Mouse (Mus musculus) R1 (cell line): Measurements from ENCODE around the gene Scube1.

ENCODE experiments used
- DNase-seq: peaks from one replicate; pipeline ENCODE4 v3.0.0-alpha.2; 2018; ENCODE audit warnings: low read depth, low spot score

The Scube1 gene

DNA sequence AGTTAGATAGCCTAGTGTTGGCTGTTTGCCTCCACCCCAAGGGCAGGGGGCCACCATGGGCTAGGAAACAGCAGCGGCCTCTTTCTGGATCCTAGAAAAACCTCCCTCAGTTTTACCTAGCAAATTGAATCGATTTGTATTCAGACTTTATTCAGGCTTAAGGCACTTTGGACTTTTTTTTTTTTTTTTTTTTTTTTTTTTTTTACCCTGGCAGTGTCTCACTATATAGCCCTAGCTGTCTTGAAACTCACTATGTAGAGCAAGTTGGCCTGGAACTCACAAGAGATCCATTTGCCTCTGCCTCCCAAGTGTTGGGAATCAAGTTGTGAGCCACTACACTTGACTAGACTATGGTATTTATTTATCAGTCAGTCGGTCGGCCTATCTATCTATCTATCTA is 128.0 kb downstream of the Scube1 start:
- no peak for DNase-seq

DNA sequence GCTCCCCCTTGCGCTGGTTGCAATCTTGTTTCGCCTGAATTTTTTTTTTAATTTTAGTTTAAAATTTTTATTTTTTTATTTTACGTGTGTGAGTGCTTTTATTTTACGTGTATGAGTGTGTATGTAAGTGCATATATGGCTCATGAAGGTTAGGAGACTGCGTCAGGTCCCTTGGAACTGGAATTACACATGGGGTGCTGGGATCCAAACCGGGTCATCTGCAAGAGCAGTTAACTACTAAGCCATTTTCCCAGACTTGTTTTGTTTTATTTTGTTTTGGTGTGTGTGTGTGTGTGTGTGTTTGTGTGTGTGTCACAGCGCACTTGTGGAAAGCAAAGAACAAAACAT is 129.5 kb downstream of the Scube1 start:
- DNase-seq: no peak

DNA sequence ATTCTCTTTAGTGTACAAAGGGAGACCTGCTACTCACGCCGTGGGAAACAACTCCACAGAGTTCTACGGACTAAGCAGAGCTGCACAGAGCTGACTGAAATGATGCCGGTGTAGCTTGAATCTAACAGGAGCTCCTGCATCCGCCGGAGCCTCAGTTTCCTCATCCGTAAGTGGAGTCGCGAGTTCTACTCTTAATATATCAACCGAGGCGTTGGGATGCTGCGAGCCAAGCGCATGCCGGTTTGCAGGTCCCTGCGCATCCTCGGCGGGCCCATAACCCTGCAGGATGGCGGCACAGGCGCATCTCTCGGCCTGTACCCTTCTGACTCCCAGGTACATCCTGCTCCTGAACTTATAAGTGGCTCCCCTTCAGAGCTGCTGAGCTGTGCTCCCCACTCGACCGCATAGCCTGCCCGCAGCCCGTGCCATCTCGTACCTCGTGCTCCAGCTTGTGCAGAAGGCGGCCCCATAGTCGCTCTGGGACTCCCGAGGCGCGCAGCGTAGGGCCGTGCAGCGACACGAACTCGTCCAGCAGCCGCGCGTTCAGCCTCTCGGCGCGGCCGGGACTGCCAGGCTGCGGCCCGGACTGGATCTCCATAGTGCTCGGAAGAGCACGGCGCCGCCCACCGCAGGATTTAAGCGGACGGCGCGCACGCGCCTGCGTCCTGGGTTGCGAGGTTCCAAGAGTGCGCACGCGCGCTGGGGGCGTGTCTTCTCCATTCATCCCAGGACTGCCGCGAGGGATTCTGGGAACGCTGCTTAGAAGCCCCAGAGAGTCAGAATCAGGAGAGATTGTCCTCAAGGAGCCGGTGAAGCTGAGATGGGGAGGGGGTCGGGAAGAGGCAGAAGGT is 130.1 kb downstream of the Scube1 start, which contains the start of gene Ttll12:
Gene Ttll12, minus strand, starts transcription at position 645 of the 851 bp plus-strand sequence.
- DNase-seq: peak; percentile 98

DNA sequence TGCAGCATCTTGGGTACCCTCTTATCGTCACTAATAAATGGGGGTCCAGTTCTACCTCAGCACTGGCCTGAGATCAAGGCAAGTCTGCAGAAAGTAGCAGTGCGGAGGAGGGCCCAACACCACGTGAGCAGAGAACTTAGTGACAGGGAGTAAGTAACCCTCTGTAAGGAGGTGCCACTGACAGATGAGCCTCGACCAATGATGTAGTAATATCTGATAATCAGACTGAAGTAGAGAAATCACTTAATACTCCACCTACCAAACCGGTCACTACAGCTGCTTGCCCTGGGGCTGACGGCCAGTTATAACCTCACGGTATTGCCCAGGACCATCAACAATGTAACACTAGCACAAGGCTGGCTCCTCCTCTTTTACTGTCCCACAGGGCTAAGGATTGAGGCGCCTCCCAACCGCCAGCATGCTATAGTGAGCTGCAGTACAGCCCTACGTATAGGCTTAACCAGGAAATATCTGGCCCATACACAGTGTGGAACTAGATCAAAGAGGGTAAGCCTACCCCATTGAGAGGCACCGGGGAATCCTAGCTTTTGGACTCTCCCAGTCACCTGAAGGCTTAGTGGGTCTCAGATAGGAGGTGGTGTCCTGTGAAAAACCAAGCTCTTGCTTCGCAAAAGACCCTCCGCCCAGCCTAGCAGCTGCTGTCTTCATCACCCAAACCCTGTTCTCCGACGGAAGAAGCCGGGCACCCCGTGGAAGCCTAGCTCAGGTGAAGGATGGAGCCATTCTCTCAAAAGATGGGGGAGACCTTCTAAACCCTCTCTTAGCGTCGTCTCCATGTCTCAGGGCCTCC is 130.9 kb downstream of the Scube1 start:
- peak; percentile 41 for DNase-seq

DNA sequence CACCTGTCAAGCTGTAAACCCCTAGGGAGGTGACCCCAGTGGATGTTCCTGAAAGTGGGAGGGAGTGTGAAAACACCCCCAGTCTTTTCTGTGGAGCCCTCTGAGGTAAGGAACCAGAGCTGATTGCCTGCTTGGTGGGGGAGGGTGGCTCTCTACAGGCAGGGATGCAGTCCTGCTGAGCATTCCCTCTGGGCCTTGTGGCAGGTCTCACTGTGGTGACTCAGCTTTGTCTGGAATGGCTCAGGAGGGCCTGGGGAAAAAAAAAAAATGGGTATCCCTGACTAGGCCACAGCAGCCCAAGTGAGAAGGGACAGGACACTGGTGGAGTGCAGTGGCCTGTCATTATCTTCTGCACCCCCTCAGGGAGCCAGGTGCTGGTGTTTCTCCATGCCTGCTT is 131.6 kb downstream of the Scube1 start:
- no peak for DNase-seq

DNA sequence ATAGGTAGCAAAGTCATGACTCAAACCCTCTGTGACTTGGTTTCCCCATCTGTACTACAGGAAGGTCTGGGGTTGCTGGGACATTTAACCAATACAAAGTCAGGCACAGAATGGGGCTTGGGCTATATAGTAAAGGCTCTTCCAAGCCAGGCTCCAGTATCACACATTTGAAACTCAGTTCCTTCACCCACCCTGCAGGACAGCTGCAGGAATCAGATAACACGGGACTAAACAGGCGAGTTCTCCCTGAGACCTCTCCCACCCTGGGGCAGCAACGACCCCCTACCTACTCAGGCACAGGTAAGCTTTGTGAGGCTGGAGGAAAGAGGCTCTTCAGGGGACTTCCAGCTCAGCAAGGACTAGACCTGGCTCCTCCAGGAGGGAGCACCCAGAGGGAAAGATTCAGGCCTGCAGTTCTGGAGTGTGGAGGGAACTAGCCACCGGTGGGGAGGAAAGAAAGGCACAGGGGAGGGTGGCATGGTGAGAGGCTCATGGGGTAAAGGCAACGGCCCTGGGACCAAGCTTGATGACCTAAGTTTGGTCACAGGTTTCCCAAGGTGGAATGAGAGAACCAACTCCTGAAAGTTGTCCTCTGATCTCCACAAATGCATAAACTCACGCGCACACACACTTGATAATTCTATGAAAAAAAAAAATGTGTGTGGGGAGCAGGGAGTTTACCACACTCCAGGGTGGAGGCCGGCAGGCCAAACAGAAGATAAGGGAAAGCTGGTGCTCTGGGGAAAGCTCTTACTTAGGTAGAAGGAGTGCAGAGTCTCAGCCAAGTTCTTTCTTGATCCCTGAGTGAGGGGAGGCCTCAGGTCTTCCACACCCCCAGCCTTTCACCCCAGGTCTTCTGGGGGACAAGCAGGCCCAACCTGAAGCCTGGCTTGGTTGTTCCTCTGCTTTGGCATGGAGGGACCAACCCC is 132.3 kb downstream of the Scube1 start:
- DNase-seq: no peak

DNA sequence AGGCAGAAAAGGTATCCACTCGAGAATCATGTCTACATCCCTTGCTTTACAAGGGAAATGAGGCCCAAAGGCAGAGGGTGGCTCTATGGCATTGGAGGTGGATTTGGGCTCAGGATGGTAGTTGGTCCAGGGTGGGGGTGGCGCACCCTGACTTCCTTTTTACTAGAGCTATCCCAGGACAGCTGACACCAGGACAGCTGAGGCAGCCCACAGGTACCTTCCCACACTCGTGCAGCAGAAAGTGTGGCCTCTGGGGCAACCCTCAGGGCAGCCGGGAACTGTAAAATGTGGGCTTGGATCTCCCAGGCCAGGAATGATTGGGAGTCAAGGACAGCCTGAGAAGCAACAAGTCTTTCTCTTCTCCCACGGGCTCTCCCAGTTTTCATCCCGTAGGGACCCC is 133.1 kb downstream of the Scube1 start:
- DNase-seq: no peak

DNA sequence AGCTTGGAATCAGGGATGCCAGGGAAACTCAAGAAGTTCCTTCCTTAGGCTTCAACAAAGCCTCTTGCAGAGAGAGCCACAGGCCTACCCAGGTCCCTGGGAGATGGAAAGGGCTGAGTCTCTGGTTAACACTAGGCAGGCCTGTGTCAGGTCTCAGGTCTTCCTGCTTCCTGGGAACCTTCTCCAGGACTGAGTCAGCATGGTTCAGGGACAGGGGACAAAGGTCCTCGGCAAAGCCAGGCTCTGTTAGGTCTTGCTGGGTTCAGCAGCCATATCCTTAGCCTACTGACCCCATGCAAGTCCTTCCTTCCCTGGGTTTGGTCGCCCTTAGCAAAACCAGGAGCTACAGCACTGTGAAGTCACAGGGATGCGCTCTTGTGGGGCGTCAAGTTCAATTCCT is 134.0 kb downstream of the Scube1 start:
- no peak for DNase-seq

DNA sequence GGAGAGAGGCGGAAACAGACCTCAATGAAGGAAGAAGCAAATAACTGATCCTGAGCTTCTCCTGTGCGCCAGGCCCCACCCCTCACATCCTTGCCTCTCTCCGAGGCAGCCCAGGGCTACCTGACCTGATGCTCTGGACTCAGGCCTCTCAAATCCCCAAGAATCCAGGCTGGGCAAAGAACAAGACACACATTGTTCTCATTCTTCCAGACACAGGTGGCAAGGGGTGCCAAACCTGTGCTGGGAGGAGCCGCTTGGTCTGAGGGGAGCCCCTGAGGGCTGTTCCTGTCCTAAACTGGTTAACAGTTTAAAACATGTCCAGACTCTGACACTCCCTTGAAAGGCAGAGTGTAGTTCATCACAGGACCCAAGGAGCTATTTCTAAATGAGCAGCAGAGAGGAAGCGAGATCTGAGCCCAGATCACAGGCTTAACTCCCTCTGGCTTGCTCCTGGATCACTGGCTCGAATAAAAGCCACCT is 140.0 kb downstream of the Scube1 start:
- no peak for DNase-seq

DNA sequence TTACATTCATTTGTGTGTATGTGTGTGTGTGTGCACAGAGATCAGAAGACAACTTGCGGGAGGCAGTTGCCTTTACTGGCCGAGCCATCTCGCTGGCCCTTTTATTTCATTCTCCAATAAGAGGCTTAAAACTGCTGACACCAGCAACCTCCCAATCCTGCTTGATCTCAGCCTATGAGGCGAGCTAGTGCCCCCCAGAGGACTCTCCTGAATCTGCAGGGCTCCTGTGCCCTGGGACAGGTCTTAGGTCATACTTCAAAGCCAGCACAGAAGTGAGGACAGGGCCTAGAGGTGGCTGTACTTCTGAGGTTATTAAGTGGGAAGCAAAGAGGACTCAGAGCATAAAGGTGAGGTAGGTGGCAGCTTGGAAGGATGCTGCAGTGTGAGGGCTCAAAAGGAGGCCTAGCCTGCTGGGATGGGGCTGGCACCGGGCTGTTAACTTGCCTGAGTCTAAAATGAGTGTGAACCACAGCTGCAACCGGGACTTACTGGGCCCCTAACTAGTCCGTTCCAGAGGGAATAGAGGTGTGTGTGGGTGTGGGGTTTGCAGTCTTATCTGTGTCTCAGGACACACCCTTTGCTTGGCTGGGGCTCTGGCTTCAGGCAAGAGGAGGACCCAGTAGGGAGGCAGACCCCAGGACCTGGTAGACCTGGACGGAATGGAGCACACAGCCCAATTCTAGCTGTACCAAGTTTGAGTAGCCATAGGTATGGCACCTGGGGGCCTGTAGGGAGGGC is 141.2 kb downstream of the Scube1 start:
- peak; percentile 62 for DNase-seq

DNA sequence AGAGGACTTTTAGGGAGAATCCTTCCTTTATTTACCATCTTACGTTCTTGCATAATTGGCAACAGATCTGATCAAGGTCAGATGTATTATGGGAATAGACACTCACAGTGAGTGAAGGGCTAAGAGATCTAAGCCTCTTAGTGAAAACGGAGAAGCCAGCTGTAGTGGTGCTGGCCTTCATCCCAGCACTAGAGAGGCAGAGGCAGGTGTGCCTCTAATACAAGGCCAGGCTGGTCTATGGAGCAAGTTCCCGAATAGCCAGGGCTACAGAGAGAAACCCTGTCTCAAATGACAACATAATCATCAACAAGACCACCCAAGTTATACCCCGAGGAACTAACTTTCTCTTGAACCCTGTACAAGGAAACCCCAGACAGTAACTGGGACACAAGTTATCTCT is 141.9 kb downstream of the Scube1 start:
- no peak for DNase-seq

DNA sequence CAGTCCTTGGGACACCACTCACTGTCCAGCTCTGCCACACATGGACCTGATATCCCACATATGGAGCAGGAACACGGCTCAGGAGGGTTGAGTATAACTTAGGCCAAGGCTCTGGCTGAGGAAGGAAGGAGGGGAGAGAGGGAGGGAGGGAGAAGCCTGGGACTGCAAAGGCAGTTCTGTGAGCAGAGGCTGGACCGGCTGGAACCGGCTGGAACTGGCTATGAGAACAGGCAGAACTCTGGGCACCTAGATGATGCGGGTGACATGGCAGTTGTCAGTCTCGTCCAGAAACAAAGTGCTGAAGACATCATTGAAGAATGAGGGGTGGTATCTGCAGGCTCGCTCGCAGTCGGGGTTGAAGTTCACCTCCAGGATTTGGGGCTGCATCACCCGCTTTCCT is 148.2 kb downstream of the Scube1 start:
- no peak for DNase-seq

DNA sequence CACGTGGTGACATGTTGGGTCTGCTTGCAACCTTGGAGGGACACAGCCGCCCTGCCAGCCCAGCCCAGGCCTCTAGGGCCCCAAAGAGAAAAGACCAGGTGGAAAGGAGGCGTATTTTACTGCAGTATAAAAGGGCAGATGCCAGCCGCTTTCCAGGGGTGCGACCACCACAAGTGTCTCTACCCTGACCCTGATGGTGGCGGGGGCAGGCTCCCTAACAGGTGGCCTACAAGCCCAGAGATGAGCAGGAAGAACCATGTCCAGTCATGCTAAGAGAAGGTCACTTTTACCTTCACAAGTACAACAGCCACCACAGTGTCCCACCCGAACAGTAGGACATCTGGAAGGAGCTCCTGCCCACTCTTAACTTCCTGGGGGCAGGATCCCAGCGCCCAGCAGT is 149.3 kb downstream of the Scube1 start:
- DNase-seq: no peak

DNA sequence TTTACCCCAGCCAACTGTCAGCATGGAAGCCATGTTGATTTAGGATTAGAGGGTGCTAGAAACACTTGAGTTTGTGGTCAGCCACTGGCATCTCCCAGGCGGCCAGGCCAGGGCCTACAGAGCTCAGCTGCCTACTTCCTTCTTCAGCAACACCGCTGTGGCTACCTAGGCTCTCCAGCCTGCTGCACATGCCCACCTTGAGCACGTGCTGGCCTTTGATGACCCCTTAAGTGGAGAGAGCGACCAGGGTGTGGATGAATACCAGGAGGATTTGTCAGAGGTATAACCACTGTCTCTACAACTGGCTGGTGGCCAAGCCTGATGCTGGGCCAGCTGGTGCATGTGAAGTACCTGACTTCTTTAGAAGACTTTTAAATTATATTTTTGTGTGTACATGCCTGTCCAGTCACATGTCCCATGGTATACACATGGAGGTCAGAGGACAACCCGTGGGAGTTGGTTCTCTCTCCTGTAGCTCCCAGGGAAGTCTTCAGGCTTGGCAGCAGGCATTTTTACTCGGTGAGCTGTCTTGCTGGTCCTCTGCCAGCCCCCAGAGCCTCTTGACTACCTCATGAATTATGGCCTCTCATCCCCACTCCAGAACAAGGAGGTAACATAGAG is 150.0 kb downstream of the Scube1 start:
- DNase-seq: no peak

DNA sequence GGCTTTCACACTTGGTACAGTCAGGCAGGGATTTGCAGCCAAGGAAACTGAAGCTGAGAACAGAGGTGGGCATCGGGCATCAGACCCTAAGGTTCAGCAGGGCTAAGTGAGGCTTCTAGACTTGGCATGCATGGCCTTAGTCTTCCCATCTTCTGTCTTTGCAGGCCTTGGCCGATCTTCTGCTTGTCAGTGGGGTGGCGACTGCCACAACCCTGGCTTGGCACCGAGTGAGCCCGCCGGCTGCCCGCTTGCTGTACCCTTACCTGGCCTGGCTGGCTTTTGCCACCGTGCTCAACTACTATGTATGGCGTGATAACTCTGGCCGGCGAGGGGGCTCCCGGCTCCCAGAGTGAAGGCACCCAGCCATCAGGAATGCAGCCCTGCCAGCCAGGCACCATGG is 151.2 kb downstream of the Scube1 start:
- no peak for DNase-seq

DNA sequence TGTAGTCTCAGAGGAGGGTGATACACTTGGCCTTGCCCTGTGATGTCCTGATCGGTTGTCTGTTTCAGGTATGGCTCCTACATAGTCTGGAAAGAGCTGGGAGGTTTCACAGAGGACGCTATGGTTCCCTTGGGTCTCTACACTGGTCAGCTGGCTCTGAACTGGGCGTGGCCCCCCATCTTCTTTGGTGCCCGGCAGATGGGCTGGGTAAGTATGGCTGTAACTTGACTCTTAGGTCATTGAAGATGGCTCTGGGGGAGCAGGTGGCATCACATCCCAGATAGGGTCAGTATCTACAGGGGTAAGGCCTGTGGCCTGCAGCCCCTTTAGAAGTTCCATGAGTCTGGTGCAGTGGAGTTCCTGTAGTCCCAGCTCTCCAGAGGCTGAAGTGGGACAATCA is 152.7 kb downstream of the Scube1 start:
- DNase-seq: no peak

DNA sequence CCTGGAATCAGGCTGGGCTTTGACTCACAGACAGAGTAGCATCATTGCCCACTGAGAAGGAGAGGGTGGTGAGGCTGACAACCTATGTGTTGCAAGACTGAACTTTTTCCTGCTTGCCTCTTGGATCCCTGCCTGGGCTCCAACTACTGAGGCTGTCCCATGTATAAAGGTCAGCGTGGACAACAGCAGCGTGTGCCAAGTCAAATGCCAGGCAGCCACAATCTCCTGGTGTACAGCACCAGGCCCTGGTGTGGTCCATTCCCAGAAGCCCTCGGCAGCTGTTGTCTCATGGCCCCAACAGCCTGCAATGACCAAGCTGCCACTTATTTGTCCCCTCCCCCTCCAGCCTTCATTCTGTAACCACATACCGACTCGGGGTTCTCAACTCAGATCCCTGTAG is 153.2 kb downstream of the Scube1 start:
- no peak for DNase-seq

DNA sequence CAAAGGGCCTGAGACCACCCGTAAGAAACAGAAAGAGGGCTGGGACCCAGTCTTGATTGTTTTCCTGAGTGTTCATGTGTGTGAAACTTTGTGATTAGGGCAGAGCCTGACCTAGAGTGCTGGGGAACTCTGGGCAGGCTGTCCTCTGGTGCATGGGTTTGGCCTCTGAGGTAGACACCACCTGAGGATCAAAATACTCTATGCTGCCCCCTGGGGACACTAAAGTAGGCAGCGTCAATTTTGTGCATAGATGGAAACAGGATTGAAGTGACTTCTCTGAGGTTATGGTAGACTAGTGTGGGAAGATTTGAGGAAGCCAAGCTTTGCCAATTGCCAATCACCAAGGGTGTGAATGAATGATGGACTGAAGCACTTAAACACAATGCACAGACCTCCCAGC is 154.2 kb downstream of the Scube1 start:
- peak; percentile 65 for DNase-seq

DNA sequence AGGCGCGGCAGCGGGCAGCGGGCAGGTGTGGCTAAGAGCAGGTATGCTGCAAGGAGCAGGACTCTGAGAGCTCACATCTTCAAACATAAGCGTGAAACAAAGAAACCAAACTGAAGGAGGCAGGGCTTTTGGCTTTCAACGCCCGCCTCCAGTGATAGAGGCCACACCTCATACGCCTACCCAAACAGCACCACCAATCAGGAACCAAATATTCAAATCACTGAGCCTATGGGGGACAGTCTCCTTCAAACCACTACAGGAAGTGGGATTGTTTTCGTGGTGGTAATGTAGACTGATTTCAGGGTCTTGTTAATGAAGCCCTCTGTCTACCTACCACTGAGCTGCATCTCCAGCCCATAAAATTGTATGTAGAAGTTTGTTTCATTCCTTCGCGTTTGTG is 155.1 kb downstream of the Scube1 start:
- DNase-seq: peak; percentile 92

DNA sequence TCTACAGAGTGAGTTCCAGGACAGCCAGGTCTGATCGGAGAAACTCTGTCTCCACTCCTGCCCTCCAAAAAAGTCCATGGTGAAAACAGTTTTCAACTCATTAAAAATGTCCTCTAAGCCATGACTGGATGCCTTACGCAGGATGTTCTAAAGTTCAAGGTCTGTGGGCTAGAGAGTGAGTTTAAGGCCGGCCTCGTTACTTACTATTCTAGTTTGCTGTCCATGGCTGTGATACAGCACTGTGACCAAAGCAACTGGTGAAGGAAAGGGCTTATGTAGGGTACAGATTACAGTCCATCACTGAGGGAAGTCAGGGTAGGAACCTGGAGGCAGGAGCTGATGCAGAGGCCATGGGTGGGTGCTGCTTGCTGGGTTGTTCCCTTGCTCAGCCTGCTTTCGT is 156.3 kb downstream of the Scube1 start:
- DNase-seq: no peak

DNA sequence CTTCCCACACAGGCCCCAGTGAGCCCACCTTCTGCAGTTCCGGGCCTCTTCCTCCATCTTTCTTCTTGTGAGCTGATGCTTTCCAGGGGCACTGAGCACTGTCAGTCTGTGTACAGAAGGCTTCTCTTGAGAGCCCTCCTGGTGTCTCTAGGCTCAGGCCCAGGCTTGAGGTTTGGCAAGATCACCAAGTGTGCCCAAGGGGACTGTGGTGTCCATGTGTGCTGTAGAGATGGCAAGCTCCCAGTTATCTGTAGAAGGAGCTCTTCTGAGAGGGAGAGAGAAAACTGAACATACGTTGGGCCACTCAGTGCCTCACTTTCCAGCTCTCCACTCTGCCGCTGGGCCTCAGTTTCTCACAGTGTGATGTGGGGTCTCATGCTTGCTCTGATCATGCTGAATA is 157.1 kb downstream of the Scube1 start:
- no peak for DNase-seq
